Mouse (Mus musculus) kidney, postnatal 25 days (tissue): ENCODE measurements around the gene Sat1.

Experiments
- DNase-seq, 2 experiments: peaks; one replicate each; pipeline ENCODE4 v3.0.0; 2021; ENCODE audit warnings: mixed read lengths in 2 of 2

The Sat1 gene

DNA sequence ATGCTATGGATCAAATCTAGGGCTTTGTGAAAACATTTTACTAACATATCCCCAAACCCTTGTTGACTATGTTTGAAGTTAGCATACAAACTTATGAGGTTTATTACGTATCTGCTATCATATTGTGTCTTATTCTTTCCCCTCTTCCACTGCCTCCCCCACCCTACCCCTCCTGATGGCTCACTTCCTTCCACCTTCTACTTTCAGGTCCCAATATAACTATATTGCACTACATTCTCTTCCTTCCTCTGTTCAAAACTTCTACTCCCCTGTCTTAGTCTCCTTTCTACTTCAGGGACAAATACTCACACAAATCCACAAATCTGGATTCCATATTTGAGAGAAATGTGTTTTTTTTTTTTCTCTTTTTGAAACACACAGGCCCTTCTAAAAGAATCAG, 52.7 kb downstream of the Sat1 start:
- DNase-seq = no peak
